Mouse (Mus musculus) heart, postnatal 10 days (tissue): Measurements from ENCODE around the gene Agap1. TPM values are rescaled to one million over a fixed set of nuclear protein-coding genes. Genes with fewer than 3 reads are reported as not detected.

Experiments
- DNase-seq, 2 experiments: peaks; one replicate each; pipeline ENCODE4 v3.0.0; 2021
- intact Hi-C: fragments of 180-260 bp; cut with DNase I; formaldehyde crosslinking; loops from one replicate; pipeline ENCODE4 v1.15.1; 2025
- total RNA-seq, 2 experiments: library from RNA; stranded (reverse); gene quantifications; 2 replicates each; pipeline ENCODE4 v1.2.3; 2021

Agap1 gene
- total RNA-seq, 2 experiments from 2014 or later: 54.4 to 57.6 TPM

DNA sequence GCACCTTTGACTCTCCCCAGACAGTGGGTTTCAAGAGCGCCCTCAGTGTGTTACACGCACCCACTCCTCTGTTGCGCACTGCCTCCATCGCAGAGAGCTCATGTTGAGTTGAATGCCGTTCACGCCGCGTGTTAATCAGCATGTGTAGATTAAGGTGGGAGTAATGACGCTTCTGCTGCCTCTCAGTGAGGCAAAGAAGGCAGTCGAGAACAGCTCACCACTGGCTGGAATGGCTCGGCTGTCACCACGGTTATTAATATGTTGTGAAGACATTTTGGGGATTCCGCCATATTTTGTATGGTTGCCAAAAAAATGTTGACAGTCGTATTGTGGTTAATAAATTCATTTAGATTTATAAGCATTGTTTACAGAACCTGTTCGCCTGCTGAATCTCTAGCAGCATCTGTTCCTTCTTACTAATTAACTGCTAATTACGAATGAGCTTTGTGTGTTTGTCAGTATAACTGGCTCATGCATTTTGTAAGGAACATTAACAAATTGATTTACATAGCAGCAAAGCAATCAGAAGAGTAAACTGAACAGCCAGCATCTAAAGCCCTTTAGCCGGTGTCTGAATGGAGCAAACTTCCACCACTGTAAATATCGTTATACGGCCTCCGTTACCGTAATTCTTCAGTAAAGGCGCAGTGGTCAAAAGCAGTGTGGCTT, 235.1 kb downstream of the Agap1 start:
- DNase-seq: no peak
- intact Hi-C loops: no loop called here

DNA sequence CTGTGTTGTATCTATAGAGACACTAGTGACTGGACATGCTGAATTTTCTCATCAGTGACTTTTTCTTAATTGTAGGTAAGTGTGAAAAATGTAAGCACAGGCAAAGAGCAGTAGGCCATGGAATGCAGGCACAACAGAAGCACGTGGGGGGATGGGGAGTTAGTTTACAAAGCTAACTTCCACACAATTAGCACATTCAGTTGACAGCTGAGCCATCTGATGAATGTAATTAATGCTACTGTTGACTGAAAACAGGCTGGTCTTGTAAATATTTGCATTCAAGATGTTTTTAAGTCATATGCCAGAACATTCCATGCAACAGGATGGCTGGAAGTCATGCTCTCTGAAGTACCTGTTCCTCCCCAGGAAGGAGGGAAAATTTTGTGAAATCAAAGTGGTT, 236.5 kb downstream of the Agap1 start:
- intact Hi-C loops: no loop called here

DNA sequence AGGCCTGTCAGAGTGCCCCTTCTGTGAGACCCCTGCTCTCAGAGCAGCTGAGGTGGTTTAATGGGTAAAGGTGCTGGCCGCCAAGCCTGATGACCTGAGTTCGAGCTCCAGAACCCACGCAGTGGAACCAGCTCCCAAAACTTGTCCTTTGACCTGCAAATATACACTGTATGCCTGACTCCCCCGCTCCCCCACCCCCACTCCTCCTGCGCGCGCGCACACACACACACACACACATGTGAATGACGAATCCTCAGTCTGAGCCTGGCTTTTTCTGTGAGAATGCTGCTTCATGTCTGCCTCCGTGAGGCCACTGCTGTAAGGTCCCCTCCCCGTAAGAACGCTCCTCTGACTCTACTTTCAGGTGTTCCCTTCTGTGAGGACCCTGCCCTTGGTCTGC, 237.8 kb downstream of the Agap1 start:
- DNase-seq: no peak
- intact Hi-C loops: no loop called here

More for the DNA sequence above, 236.5 kb downstream of the Agap1 start:
- DNase-seq: no peak

DNA sequence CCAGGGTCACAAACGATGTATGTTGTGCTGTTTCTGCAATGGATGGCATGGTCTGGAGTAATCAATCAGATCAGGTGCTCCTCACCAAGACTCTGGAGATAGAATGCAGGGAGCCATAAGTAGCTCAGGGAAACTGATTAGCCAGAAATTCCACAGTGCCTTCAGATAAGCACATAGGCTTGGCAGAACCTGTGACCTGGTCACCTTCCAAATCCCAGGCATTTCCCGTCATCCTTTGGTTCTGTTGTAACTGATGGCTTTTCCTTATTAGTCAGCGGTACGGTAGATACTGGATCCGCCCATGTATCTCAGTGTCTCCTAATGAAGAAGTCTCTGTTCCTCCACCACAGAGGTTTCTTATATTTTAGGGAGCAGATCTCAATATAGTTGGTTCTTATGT, 240.3 kb downstream of the Agap1 start:
- peak; percentile 40 to 54 for DNase-seq

GRCm38 (mm10) chr1:89697241-89697640, 242.6 kb downstream of the Agap1 start:
- intact Hi-C loops: no loop called here
- DNase-seq: no peak

More for the DNA sequence above, 240.3 kb downstream of the Agap1 start:
- intact Hi-C loops: no loop called here

DNA sequence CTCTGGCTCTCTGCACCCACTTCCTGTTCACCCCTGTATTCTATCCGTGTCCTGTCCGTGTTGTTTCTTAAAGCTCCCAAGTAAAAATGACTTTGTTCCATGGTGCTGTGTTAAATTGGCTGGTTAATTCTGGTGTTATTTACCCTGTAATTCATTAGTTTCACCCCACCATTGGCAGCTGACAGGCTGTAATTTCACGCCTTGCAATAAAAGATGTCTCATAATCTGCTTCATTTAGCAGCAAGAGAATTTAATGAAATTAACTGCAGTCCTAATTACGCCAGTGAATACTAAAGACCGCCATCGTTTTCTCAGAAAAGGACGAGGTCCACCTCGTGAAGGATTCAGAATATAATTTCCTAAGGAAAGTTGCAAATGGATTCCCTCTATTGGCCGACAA, 245.6 kb downstream of the Agap1 start:
- DNase-seq: no peak
- intact Hi-C loops: no loop called here

DNA sequence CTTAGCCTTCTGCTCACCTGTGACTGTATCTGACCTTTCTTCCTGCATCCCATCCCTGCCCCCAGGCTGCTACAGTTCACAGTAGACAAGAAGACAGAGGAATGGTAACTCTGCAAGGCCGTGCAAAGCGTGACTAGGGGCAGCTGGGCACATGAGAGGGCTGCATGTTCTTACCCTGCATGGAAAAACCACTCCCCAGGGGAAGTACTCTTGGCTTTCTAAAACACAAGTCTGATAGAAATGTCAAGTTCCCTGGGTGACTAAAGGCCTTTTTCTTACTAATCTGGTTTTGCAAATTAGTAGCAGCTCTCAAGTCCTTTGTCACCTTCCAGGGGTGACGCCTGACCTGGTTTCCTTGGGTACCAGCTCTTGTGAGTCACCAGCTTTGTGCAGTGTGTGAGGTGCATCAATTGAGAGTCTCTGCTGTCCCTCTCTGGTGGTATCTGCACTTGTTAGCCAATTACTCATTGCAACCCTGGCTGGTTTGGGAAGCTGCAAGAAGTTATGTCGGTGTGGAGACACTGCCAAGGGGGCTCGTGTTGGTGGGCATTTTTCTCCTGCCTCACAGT, 246.6 kb downstream of the Agap1 start:
- no peak for DNase-seq

DNA sequence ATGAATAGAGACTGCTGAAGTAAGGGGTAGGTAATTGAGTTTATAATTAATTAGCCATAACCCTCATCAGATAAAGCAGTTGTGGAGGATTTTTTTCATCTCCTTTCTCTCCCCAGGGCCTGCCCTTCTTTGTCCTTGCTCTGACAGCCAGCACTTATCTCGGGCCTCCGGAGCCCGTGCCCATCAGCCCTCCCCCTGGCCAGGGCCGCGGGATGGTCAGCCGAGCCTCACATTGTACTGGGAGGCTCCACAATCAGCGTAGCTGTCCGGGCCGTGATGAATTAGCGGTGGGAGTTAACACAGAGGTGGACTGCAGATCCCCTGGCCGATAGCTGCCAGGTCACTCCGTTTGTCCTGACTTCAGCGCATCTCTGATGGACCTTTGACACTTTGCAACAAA, 248.7 kb downstream of the Agap1 start:
- DNase-seq: peak; percentile 34 to 51
- intact Hi-C loops: no loop called here

More for the DNA sequence above, 246.6 kb downstream of the Agap1 start:
- intact Hi-C loops: no loop called here

DNA sequence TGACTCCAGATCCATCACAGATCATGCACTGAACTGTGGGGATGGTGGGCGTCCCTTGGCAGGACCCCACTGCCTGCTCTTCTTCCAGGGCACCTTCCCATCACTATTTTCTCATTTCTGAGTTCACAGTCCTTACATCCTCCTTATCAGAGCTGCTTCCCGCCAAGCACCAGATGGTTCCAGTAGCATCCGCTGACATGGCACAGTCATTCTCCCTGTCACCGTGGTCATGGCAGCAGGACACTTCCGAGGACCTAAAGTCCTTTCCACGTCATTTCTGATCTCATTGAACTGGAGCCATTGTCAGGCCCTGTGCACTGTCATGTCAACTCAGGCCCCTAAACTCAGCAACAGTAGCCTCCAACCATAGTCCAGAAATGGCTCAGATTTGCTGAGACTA, 251.1 kb downstream of the Agap1 start:
- no peak for DNase-seq
- intact Hi-C loops: loop anchor here (2.0 kb wide), 1 partner anchor 19 kb away; no protein-coding TSS in a partner anchor

GRCm38 (mm10) chr1:89706862-89707261, 252.3 kb downstream of the Agap1 start:
- intact Hi-C loops: loop anchor here (2.0 kb wide), 1 partner anchor 20 kb away; no protein-coding TSS in a partner anchor
- no peak for DNase-seq

DNA sequence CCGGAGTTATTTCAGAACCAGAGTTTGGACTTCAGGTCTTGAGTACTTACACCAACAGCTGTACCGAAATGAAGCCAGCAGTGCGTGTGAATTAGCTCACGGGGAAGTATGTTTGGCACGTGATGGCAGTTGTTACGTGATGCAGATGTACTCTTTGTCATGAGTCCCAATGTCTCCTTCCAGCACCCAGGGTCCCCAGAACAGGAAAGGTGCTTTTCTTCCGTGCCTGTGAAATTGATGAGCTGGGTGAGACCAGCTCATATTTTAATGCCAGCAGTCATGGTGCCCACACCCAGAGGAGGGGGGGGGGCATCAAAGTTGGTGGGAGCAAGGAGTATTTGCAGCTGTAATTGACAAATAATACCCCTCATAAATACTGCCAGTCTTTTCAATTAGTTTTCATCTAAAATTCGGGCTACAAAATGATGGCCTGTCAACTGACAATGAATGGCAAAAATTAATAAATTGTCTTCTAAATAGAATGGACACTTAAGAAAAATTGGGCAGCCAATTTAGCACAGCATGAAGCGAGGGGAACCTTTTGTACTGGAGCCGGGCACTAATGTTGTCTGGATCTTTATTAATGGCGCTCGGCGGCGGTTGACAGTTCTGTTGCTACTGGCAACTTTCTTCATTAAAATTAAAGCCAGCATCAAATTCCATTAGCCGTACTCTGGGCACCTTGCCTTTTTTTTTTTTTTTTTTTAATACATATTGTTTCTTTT, 253.3 kb downstream of the Agap1 start:
- DNase-seq: peak; percentile 26 to 27
- intact Hi-C loops: loop anchor here (2.0 kb wide), 1 partner anchor 21 kb away; no protein-coding TSS in a partner anchor

DNA sequence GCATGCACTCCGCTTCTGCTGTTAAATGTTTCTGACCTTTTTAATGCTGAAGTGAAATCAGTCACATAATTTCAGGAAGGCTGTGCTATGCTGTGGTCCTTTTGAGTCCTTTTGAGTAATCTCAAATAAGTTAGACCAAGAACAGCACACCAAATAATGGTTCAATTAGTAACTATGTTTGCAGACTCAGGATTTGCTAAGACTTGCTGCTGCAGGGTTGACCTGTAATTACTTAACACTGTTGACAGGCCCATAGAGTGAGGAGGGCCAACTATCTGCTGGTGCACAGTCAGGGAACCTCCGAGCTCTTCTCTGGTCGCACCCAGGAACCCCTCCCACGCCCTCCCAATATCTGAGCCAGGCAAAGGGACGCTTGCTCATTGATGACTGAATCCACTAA, 255.2 kb downstream of the Agap1 start:
- intact Hi-C loops: no loop called here
- no peak for DNase-seq

- no peak for DNase-seq
- intact Hi-C loops: no loop called here
These were observed 259.1 kb downstream of the Agap1 start for GRCm38 (mm10) chr1:89713681-89714080.

DNA sequence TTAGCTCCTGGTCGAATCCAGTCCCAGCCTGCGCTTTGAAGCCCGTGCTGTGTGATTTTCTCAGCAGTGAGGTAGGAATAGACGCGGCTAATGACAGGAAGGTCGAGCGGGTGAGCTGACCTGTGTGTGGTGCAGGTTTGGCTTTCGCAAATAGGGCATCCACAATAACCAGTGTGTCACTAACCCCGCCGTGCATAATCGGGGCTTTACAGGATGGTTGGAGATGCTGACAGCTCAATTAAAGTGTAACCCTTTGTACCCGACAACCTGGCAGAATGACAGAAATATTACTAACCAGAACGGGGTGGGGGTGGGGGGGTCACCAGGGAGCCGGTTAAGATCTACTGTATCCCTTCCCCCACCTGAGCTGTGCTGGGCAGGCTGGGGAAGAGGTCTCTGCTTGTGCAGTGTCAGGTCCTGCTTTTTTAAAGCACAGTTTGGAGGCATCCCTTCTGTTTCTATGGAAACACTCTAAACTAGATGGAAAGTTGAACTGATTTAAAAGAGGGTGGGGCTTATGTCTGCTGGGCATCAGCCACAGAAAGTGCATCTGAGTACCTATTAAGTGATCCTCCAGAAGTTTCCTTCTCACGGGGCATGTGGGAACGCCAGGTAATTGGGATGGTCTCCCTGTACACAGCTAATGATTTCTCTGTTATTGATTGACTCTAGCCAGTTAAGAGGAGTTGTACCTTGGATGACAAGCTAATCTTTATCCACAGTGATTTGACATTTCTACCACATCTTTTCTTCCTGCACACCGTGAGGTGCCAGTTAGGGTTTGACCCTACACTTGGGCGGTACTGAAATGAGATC, 259.8 kb downstream of the Agap1 start:
- no peak for DNase-seq
- intact Hi-C loops: no loop called here

- intact Hi-C loops: no loop called here
- DNase-seq: no peak
These were observed 261.6 kb downstream of the Agap1 start for GRCm38 (mm10) chr1:89716234-89716633.

GRCm38 (mm10) chr1:89717100-89717499, 262.5 kb downstream of the Agap1 start:
- no peak for DNase-seq
- intact Hi-C loops: no loop called here

DNA sequence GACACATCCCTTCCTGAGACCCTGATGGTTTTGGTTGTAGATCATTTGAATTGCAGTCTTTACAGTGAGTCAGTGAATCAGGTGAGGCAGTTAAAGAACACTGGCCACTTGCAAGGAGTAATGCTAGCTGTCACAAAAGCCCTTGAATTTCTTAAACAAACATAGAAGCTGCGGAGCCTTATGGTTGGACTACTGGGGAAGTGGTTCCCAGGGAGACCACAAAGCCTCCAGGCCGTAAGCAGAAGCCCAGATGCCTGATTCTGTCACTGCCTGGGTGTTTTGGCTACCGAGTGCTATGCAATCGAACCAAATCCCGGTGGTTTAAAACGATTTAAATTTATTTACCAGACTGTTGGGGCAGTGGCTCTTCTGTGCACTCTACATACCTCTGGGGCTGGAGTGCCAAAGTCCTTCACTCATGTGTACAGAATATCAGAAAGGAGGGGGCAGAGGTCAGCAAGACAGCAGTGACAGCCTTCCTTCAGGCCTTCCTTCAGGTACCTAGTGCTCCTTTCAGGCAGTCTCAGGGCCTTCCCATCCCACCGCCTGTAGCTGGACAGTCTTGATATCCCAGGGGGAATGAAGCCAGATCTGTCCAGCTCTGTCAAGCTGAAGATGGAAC, 264.3 kb downstream of the Agap1 start:
- no peak for DNase-seq
- intact Hi-C loops: no loop called here

GRCm38 (mm10) chr1:89724141-89724540, 269.5 kb downstream of the Agap1 start:
- DNase-seq: peak in 1 of 2 experiments; percentile 32

GRCm38 (mm10) chr1:89724555-89724954, 269.9 kb downstream of the Agap1 start:
- DNase-seq: no peak
- intact Hi-C loops: no loop called here

More at GRCm38 (mm10) chr1:89724141-89724540, 269.5 kb downstream of the Agap1 start:
- intact Hi-C loops: no loop called here

DNA sequence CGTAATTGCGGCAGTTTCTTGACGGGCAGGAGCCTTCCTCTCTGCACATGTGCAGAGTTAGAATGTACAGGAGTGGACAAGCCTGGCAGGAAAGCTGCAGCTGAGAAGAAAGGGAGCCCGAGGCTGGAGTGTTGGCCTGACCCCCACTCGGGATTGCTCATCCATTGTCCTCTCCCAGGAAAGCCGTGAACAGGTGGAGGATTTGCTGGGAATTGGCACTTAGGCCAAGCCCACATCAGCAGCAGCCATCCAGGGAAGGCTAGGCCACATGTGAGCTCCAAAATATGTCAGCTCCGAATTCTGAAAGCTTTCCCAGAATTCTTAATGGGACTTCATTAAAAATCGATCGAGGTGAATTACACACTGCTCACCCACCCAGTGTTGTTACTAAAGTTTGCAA, 270.4 kb downstream of the Agap1 start:
- DNase-seq: no peak
- intact Hi-C loops: no loop called here
